Mouse (Mus musculus): ENCODE measurements at regions not wholly inside any gene's neighbourhood (a gene's known extent, or its start where the extent isn't known, plus 50 kb on each side); places are given as distances from the start of the nearest gene placed in this dataset.

GRCm38 (mm10) chr15:51409791-51410308 lies 2474.9 kb upstream of the Gm7489 start:
- no peak for DNase-seq

GRCm38 (mm10) chr15:51411966-51412365 lies 2472.7 kb upstream of the Gm7489 start:
- no peak for DNase-seq

GRCm38 (mm10) chr15:51442606-51443005 lies 2442.1 kb upstream of the Gm7489 start:
- DNase-seq, result no peak

DNA sequence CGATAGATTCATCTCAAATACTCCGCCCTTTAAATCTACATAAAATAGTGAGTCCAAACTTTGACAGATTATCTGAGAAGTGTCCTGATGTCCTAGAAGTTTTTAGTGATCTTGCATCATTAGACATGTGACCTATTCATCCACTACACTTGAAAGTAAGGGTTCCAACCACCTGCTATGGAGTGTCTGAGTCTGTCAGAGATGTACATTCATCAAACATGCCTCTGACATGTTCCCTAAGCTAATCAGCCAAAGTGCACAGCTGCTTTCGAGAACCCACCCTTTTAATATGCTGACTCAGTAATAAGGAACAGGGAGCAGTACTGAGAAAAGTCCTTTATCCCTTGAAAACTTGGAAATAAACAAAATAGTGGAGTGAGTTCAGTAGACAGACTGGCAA lies 2414.8 kb upstream of the Gm7489 start:
- no peak for DNase-seq

- DNase-seq, result no peak
These were observed 2413.6 kb upstream of the Gm7489 start for GRCm38 (mm10) chr15:51471143-51471542.

GRCm38 (mm10) chr15:51472049-51472448 lies 2412.7 kb upstream of the Gm7489 start:
- DNase-seq, result no peak

DNA sequence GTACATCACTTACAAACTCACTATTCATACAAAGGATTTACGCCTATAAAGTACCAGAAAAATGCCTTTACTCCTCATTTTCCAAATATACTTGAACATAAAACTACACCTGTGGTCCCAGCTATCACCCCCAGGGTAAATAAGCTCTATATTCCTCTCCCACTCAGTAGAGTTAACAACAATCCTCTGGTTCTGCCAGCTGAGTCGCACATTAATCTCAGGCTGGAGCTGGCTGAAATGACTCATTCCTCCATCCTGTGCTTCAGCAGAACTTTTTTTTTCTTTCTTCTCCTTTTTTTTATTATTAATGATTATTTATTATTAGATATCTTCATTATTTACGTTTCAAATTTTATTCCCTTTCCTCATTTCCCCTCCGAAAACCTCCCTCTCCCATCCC lies 2402.8 kb upstream of the Gm7489 start:
- no peak for DNase-seq

DNA sequence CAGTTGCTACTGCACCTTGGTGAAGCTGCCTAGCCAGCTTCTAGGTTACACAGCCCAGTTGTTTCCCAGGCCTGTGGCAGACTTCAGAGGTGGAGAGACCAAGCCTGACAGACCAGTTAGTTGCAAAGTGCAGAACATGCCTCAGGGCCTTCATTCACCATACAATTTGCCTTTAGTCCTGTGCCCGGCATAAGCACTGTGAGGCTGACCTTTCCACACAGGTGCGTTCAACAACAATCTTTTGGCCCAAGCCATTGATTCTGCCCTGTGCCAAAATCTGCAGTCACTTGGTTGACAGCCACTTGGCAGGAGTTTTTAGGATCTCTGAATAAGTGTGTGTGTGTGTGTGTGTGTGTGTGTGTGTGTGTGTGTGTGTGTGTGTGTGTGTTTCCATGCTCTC lies 2400.5 kb upstream of the Gm7489 start:
- no peak for DNase-seq

DNA sequence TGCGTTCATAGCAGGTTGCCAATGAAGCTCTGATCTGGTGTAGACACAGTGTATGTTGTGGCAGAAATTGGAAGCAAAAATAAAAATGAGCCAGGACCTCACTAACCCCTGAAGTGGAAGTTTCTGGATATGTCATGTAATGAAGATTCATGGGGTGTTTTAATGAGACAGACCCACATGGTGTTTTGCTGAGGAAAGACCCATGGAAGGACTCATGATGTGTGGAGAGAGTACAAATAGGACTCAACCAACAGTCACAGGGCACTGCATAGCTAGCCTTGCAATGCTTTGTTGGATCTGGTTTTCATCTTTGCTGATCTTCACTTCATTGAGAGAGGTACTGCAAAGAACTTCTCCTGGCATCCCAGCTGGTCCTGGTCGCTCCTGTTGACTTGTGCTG lies 2399.2 kb upstream of the Gm7489 start:
- DNase-seq, result no peak

DNA sequence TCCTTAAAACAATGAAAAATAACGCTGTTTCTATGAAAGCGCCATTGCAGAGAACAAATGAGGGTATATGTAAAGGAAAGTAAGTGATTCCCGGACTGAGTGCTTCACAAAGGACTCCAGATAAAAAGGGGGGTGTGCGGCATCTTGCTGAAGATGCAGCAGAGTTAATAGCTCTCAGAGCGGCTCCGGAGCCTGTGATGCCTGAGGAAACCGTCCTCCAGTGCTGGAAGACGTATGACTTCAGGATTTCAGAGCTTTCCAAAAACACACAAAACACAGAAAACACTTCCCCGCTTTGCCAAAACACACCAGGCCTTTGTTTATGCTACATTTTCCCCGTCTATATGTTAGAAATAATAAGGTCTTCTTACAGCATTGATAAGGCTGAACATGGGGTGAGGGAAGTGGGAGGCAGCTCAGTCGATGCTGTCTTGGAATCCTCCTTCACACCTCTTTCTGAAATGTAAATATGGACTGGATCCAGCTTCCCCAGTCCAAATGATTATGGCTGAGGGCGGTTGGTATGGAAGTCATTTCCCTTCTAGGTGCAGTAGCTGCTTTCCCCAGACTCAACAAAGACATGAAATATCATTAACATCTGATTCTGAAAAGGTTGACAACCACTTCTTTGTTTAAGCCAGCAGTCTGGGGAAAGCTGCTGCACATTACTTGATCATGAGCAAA lies 2382.5 kb upstream of the Gm7489 start:
- DNase-seq, result no peak

DNA sequence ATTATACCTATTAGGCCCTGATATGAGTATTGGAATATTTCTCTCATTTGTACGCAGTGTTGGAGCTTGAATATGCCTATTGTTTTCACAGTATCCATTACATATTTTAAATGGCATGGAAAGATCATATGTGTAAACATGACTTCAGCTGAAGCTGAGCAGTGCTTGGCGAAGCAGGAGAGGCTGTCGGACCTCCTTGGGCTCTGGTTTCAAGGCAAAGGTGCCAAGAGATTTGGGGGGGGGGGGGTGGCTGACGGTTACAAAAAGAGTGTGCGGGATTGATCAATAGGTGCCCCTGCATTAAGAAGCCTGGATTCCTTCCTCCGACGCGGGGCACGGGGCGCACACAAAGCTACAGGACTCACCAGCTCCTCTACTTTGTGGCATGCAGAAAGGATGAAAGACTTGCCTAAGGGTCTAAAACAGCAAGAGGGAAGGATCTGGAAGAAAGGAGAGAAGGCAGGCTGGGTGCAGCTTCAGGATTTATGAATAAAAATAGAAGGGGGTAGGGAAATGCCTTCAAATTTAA lies 2381.9 kb upstream of the Gm7489 start:
- no peak for DNase-seq

- no peak for DNase-seq
These were observed 2381.4 kb upstream of the Gm7489 start for GRCm38 (mm10) chr15:51503341-51503740.

GRCm38 (mm10) chr15:51504016-51504760 lies 2380.5 kb upstream of the Gm7489 start:
- no peak for DNase-seq

DNA sequence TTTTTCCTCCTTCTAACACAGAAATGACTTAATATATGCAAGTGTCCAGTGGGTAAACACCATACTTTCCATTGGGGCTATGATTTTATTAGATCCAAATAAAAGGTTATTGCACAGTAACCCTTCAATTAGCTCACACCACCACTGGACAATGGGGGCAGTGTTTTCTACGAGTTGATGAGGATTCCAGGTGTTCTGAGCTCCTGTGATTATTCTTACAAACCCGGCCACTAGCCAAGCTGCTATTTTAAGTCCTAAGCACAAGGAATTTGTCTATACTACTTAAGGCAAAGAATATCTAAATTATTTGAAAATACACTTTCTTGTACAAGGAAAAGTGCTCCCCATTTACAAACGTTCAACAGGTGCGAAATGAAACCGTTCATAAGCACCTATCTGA lies 2379.9 kb upstream of the Gm7489 start:
- DNase-seq, result no peak

DNA sequence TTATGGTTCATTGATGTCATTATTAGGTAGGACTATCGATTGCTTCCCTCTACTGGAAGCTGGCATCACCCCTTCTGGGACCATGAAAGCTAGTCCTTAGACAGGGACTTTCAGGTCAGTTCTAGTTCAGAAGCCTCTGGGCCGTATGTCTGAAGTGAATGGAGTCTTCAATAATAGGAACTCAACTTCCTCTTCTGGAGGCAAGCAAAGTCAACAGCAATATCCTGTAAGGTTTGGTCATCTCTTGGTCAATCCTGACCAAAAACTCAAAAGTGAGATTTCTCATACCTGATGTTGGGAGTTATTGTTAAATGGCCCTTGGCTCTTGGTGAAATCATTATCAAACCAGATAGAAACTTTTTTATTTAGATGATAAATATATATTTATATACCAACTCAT lies 2377.6 kb upstream of the Gm7489 start:
- DNase-seq, result no peak

GRCm38 (mm10) chr15:51511319-51511718 lies 2373.4 kb upstream of the Gm7489 start:
- no peak for DNase-seq

DNA sequence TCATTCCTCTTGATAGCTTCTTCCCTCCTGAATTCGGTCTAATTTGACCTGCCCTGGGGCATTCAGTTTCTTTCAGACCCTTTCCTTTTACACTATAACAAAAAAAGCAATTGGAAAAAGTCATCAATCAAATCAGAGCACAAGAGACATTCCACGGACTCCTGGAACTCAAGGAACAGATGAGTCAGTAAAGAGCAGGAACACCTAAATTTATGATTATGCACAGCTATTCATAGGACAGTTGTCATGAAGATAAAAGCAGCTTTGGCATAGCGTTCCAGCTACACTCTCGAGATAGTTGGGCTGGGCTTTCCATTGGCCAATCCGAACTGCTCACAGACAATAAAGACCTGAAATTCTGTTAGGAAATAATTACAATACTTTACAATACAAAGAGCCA lies 2348.4 kb upstream of the Gm7489 start:
- no peak for DNase-seq

DNA sequence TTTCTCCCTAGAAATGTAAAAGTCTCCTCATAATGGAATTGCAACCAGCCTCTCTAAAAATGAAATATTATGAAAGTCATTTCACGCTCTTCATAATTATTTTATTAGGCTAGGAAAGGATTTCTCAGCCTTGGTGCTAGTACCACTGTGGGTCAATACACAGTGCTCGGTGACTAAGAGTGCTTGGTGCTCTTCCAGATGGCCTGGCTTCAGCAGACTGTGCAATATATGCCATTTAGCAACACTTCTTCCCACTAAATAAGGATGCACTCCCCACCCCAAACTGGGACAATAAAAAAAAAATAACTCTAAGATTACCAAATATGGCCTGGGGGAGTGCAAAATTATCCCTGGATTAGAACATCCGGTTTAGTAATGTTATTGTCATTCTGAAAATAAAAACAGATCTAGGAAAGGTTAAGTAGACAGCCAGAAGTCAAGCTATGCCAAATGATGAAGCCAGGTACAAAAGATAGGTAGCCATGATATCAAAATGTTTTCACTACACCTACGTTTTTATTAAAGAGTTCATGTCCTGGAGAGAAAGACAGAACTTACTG lies 2333.4 kb upstream of the Gm7489 start:
- no peak for DNase-seq

DNA sequence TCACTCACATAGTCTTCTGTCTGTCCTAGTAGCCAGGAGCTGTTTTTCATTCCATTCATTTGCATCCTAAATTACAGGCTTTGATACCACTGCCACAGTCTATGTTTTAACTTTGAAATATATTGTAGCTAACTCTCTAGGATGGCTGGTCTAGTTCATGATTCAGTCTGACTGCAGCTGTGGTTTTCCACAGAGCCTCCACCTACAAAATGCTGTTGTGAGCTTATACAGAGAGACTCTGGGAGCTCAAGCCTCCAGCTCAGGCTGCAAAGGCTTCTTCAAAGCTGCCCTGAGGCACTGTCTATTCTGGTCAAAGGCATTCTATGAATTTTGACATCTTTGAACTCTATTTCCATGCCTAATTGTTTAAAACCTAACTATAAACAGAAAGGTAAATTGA lies 2326.5 kb upstream of the Gm7489 start:
- DNase-seq, result no peak

DNA sequence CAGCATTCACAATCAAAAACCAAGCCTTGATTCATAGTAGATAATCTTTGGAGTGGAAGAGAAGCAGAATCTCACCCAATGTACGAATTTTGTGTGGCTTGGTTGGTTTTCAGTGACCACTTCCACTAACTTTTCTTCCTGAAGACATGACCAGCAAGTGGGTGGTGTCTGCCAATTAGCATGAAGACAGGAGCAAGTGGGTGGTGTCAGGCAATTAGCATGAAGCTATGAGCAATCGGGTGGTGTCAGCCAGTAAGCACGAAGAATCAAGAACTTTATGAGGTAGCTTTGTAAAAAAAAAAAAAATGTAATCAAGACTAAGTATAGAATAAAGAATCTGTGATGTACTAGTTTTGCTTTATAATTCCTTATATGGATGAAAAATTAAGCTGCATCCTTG lies 2319.2 kb upstream of the Gm7489 start:
- DNase-seq, result no peak

- DNase-seq, result no peak
These were observed 2314.1 kb upstream of the Gm7489 start for GRCm38 (mm10) chr15:51570631-51571030.

DNA sequence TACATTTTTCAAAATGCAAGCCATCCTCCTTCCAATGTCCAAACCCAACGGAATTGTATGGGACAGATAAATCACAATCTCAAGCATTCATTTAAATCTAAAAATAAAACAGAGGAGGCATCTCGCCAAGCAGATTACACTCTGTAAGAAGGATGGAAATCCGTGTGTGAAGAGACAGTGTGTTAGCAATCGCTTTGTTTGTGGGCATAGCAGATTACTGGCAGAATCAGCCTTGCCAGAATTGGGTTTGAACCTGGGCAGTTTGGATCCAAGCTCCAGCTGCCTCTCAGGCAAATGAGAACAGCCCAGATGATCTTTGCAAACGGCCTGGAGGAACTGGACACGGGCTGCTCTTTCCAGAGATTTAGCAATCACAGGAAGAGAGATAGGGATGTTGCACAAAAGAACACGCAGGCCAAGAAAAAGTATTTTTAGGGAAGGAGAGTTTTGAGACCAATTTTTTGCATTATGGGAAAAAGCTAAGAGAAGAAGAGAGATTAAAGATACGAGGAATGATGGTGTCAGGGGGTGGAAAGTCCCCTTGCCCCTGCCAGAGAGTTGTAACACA lies 2310.1 kb upstream of the Gm7489 start:
- DNase-seq, result no peak

DNA sequence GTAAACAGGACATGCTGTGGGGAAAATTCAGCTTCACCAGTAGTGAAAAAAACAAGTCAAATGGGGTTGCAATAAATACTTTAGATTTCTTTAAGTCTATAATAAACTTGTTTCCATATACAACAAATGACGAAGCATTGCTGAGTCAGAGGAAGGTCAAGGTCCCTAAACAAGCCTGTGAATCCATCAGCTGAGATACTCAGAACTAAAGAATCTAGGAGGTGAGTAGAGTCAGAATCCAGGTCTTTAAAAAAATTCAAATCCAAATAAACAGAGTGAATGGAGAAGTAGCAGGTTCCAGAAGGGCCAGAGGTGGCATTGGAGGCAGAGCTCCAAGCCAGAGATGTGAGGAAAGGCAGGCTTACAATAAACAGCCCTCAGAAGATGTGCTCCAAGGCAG lies 2301.1 kb upstream of the Gm7489 start:
- DNase-seq, result no peak

DNA sequence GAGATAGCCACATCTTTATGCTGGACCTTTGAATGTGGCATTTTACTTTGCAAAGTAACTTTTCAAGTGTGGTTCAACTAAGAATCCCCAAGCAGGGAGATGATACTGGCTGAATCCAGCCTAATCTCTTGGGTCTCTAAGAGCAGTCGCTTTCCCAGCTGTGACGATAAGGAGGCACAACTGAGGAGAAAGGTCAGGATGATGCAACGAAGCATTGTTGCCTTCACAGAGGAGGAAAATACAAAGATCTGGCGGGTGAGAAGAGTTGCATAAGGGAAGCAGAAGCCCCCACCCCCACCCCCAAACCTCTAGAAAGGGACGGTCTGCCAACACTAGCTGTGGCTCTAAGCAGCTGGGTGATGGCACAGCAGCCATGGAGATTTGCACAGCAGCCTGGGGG lies 2298.6 kb upstream of the Gm7489 start:
- DNase-seq, result no peak

Measured in liver (tissue).